Mouse (Mus musculus) embryonic facial prominence, embryonic 13.5 days (tissue): ENCODE data around the gene Tbc1d10b. TPM values are rescaled to one million over a fixed set of nuclear protein-coding genes. Genes with fewer than 3 reads are reported as not detected.

ENCODE experiments used
- ATAC-seq: fragments of 200-750 bp; cut with Nextera tagmentation; 2 replicates; pipeline ENCODE4 v1.8.0; 2017; ENCODE audit warnings: low read depth; ENCODE audit not compliant: insufficient number of reproducible peaks, insufficient read depth, low FRiP score, low TSS enrichment
- H3K27ac ChIP-seq: fragments of 300-500 bp; sonication (generic); 2 replicates; pipeline ENCODE4 v1.5.1; 2015; ENCODE audit warnings: moderate library complexity, mild to moderate bottlenecking, inconsistent platforms
- H3K27me3 ChIP-seq: fragments of 300-500 bp; sonication (generic); 2 replicates; pipeline ENCODE4 v1.6.1; 2015; ENCODE audit warnings: mild to moderate bottlenecking, inconsistent platforms
- H3K36me3 ChIP-seq: fragments of 300-500 bp; sonication (generic); 2 replicates; pipeline ENCODE4 v1.6.1; 2015; ENCODE audit warnings: mild to moderate bottlenecking, inconsistent platforms
- H3K4me1 ChIP-seq: fragments of 300-500 bp; sonication (generic); 2 replicates; pipeline ENCODE4 v1.6.1; 2015; ENCODE audit warnings: inconsistent platforms
- H3K4me2 ChIP-seq: fragments of 300-500 bp; sonication (generic); 2 replicates; pipeline ENCODE4 v1.6.1; 2015; ENCODE audit warnings: moderate library complexity, mild to moderate bottlenecking, inconsistent platforms
- H3K4me3 ChIP-seq: fragments of 300-500 bp; sonication (generic); 2 replicates; pipeline ENCODE4 v1.5.1; 2015; ENCODE audit warnings: mild to moderate bottlenecking, inconsistent platforms
- H3K9ac ChIP-seq: fragments of 300-500 bp; sonication (generic); 2 replicates; pipeline ENCODE4 v1.6.1; 2015; ENCODE audit warnings: mild to moderate bottlenecking, inconsistent platforms
- H3K9me3 ChIP-seq: fragments of 300-500 bp; sonication (generic); 2 replicates; pipeline ENCODE4 v1.6.1; 2016; ENCODE audit warnings: inconsistent platforms
- WGBS: fragments of 180-500 bp; shearing (Covaris S2); methylation state at CpG from one replicate; pipeline ENCODE4 v1.1.7; 2015; ENCODE audit warnings: mixed read lengths; 5-methylcytosine and 5-hydroxymethylcytosine counted together
- polyA plus RNA-seq: library from polyadenylated mRNA; unstranded; fragments of >200 nt; fragmentation: Nextera tagmentation; extraction: Ambion mirVana; gene quantifications from 2 replicates; pipeline ENCODE4 v1.2.1, GENCODE M21; 2015

The Tbc1d10b gene
- polyA plus RNA-seq, 1 experiment from 2014 or later, result 32.0 TPM

- Histone ChIP-seq H3K27ac (no peak overlapping the region), H3K36me3 (no peaks in the 10 kb centered on the region), H3K9me3 (no peaks in the 10 kb centered on the region), H3K4me2 (no peak overlapping the region), H3K4me3 (no peak overlapping the region), H3K4me1 (peaks cover 15% of the 10 kb centered on the region), H3K9ac (no peak overlapping the region), H3K27me3 (peaks cover 9% of the 10 kb centered on the region; the same call in 1 of the 2 replicates)
- 86% methylated on average over 12 of the region's 12 CpGs for WGBS
- ATAC-seq, result no peak
These were observed 4.4 kb upstream of the Tbc1d10b start for GRCm38 (mm10) chr7:127212432-127213250.

GRCm38 (mm10) chr7:127211014-127211745 is 2.9 kb upstream of the Tbc1d10b start:
- Histone ChIP-seq H3K4me3 (no peak overlapping the region), H3K9ac (0 out of 2 replicates have a peak overlapping the region, but pooled peaks have one; percentile 49), H3K27me3 (peaks cover 9% of the 10 kb centered on the region; the same call in 1 of the 2 replicates), H3K36me3 (no peaks in the 10 kb centered on the region), H3K4me2 (no peak overlapping the region), H3K27ac (no peak overlapping the region), H3K4me1 (peaks cover 23% of the 10 kb centered on the region), H3K9me3 (no peaks in the 10 kb centered on the region)
- WGBS, result 59% methylated on average over 5 of the region's 5 CpGs
- ATAC-seq, result no peak

DNA sequence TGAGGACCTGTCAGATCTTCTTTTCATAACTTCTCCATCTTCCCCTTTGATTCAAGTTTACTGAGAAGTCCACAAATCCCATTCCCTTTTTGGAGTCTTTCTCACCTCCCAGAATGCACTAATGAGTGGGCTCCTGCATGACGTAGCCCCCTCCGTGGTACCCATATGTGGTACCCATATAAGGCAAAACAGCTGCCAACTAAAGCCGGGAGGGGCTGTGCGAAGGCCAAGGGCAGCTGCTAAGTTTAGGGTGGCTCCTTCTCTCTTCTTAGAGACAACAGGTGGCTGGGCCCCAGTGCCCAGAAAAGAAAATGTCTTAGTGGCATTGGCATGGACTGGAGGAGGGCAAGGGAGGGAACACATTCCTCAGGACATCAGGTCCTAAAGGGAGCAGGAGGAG is 2.0 kb upstream of the Tbc1d10b start:
- Histone ChIP-seq H3K4me1 (peaks cover 23% of the 10 kb centered on the region), H3K4me3 (no peak overlapping the region), H3K27ac (no peak overlapping the region), H3K9me3 (no peaks in the 10 kb centered on the region), H3K27me3 (peaks cover 9% of the 10 kb centered on the region; the same call in 1 of the 2 replicates), H3K9ac (no peak overlapping the region), H3K36me3 (peaks cover 1% of the 10 kb centered on the region), H3K4me2 (no peak overlapping the region)
- ATAC-seq, result no peak
- WGBS, result 84% methylated on average over 4 of the region's 4 CpGs

GRCm38 (mm10) chr7:127209851-127210250 is 1.6 kb upstream of the Tbc1d10b start:
- no peak for ATAC-seq
- peaks cover 23% of the 10 kb centered on the region for H3K4me1 ChIP-seq
- WGBS, result 81% methylated on average over 5 of the region's 5 CpGs
- no peaks in the 10 kb centered on the region for H3K9me3 ChIP-seq
- H3K36me3 ChIP-seq, result peaks cover 6% of the 10 kb centered on the region
- H3K4me3 ChIP-seq, result no peak overlapping the region
- peak overlapping the region; percentile 68 for H3K4me2 ChIP-seq
- peak overlapping the region; percentile 90; the same call in 1 of the 2 replicates for H3K27ac ChIP-seq
- peaks cover 9% of the 10 kb centered on the region; the same call in 1 of the 2 replicates for H3K27me3 ChIP-seq
- H3K9ac ChIP-seq, result no peak overlapping the region

GRCm38 (mm10) chr7:127208553-127209438 is 528 bp upstream of the Tbc1d10b start, which contains the start of gene Mylpf:
Mylpf (plus strand) TSS chr7:127208890.
- Histone ChIP-seq H3K4me2 (peak within 1 kb of the TSS; percentile 97), H3K9ac (peak within 1 kb of the TSS; percentile 98), H3K27ac (peak within 1 kb of the TSS; percentile 90), H3K9me3 (no peaks in the 10 kb centered on the region), H3K4me3 (peak within 1 kb of the TSS; percentile 96), H3K27me3 (peaks cover 4% of the 10 kb centered on the region; the same call in 1 of the 2 replicates), H3K36me3 (peaks cover 6% of the 10 kb centered on the region), H3K4me1 (peaks cover 19% of the 10 kb centered on the region)
- WGBS, result under 1% methylated on average over 41 of the region's 44 CpGs
- peak; percentile 93 for ATAC-seq

DNA sequence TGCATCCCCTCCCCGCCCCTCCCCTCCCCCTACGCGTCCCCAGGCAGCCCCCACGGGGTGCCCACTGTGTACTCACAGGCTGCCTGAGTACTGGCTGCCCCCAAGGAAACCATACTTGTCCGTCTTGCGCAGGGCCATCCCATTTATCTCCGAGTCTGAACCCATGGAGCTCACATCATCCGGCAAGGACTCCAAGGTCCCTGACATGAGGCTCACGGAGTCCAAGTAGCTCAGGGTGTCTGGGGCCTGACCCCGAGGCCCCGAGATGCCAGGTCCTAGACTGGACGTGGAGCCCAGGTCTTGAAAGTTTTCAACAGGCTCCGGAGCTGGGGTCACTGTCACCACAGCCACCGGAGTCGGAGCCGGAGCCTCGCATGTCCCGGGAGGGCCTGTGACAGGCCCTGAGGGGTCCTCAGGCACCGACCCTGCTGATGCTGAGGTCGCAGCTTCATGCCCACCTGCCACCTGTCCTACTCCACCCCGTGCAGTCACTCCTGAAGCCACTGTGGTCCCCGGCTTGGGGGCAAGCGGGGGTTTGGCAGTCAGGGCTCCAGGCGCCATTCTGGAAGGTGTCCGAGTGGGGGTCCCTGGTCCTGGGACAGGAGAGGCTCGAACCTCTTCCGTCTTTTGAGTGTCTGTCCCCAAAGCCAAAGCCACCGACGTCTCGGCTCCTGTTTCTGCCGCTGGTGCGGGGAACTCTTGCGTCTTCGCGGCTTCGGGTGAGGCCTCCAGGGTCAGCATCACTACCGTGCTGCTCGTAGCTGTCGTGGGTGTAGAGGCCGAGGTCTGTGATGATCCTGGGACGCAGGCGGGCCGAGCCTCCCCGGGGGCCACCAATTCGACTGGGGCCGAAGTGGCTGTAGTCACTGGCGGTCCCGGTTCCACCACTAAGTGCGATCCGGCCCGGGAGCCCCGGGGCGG is 634 bp downstream of the Tbc1d10b start:
- Histone ChIP-seq H3K4me1 (peaks cover 19% of the 10 kb centered on the region), H3K9ac (peak overlapping the region; percentile 98), H3K4me3 (peak overlapping the region; percentile 96), H3K9me3 (no peaks in the 10 kb centered on the region), H3K36me3 (peaks cover 17% of the 10 kb centered on the region), H3K27me3 (no peaks in the 10 kb centered on the region), H3K27ac (peak overlapping the region; percentile 88), H3K4me2 (peak overlapping the region; percentile 97)
- ATAC-seq, result no peak
- under 1% methylated on average over 53 of the region's 53 CpGs for WGBS

DNA sequence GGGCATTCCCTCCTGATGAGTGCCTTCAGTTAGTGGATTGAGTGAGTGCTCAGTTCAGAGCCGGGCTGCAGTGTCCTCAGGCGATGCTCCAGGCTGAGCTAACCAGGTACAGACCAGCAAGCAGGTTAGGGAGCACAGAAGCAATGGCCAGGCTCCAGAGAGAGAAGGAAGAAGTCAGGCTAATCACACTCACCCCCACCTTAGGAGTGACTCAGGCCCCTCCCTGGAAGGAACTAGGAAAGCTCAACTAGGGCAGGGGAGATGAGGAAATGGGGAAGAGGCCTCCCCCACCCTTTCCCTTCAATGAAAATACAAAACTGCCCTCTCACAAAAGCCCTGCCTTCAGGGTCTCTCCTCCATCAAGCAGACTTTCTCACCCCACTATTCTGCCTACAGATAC is 1.7 kb downstream of the Tbc1d10b start:
- H3K4me2 ChIP-seq, result peak overlapping the region; percentile 97
- H3K27ac ChIP-seq, result peak overlapping the region; percentile 33; the same call in 1 of the 2 replicates
- H3K4me3 ChIP-seq, result peak overlapping the region; percentile 96
- H3K36me3 ChIP-seq, result peaks cover 25% of the 10 kb centered on the region
- no peaks in the 10 kb centered on the region for H3K9me3 ChIP-seq
- peak overlapping the region; percentile 98 for H3K9ac ChIP-seq
- H3K4me1 ChIP-seq, result peaks cover 19% of the 10 kb centered on the region
- no peaks in the 10 kb centered on the region for H3K27me3 ChIP-seq
- ATAC-seq, result no peak
- 58% methylated on average over 2 of the region's 2 CpGs for WGBS

DNA sequence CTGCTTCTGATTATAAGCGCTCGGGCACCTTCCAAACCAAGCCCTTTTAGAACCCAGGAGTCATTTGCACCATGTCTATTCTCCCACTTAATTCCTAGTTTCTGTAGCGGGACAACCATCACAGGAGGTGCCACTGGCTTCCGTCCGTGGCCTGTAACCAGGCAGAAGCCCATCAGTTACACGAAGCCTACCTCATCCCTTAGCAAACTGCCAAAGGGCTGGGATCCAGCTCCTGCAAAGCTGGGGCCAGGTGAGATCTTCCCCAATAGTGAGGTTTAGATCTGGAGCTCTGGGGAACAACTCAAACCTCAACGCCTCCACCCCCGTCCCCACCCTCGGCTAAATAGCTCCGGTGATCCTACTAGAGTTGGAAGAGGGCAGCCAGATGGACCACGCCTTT is 11.8 kb downstream of the Tbc1d10b start:
- no peaks in the 10 kb centered on the region for H3K9me3 ChIP-seq
- peaks cover 82% of the 10 kb centered on the region for H3K36me3 ChIP-seq
- H3K27me3 ChIP-seq, result no peaks in the 10 kb centered on the region
- H3K4me3 ChIP-seq, result peak overlapping the region; percentile 74
- peak overlapping the region; percentile 80 for H3K9ac ChIP-seq
- 60% methylated on average over 11 of the region's 11 CpGs for WGBS
- peaks cover 28% of the 10 kb centered on the region for H3K4me1 ChIP-seq
- peak overlapping the region; percentile 74 for H3K4me2 ChIP-seq
- H3K27ac ChIP-seq, result peak overlapping the region; percentile 93
- peak; percentile 1; the same call in 1 of the 2 replicates for ATAC-seq

DNA sequence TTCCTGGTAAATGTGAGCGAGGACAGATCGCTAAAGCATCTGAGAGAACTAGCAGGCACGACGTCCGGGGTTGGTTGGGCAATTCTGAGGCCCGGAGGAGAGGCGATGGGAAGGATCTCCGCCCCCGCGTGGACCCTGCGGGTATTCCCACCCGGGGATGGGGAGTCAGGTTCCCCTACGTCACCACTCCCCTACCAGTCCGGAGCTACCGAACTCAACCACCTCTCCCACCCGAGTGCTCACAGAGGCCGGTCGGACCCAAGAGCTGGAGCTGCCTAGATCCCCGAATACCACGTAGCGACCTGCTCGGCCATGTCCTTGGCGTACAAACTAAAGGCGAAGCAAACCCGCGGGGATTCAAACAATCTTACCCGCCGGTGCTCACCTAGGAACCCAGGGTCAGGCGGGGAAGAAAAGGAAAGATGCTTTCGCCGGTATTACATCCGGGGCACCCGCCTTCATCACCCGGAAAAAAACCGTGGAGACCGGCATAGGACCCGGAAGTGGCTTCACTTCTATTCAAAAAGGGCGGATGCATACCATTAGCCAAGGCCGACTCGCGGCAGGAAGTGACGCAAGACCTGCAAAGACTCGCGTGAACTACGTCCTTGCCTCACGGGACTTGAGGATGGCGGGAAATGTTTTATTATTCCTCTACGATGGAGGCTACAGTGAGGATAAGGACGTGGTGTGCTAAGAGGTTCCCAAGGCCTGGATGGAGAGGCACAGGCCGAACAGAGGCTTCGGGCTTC is 12.5 kb downstream of the Tbc1d10b start, which contains the start of gene Cd2bp2:
Cd2bp2 (minus strand) TSS at position 507 of the 752 bp plus-strand sequence.
- Histone ChIP-seq H3K4me2 (peak within 1 kb of the TSS; percentile 84), H3K36me3 (peaks cover 82% of the 10 kb centered on the region), H3K27ac (peak within 1 kb of the TSS; percentile 93), H3K4me1 (peaks cover 28% of the 10 kb centered on the region), H3K4me3 (peak within 1 kb of the TSS; percentile 74), H3K9ac (peak within 1 kb of the TSS; percentile 80), H3K9me3 (no peaks in the 10 kb centered on the region), H3K27me3 (no peaks in the 10 kb centered on the region)
- under 1% methylated on average over 51 of the region's 51 CpGs for WGBS
- ATAC-seq, result peak; percentile 91
